Mouse (Mus musculus): ENCODE results near the gene Nsun2. TPM values are rescaled to one million over a fixed set of nuclear protein-coding genes. Genes with fewer than 3 reads are reported as not detected.
"Not testable (repeated sequence)": the region's sequence is repeated elsewhere in the genome, so short reads cannot be mapped to it uniquely, and the experiment has no call there.

Gene Nsun2
- polyA plus RNA-seq, 1 experiment from 2014 or later: 172 TPM

DNA sequence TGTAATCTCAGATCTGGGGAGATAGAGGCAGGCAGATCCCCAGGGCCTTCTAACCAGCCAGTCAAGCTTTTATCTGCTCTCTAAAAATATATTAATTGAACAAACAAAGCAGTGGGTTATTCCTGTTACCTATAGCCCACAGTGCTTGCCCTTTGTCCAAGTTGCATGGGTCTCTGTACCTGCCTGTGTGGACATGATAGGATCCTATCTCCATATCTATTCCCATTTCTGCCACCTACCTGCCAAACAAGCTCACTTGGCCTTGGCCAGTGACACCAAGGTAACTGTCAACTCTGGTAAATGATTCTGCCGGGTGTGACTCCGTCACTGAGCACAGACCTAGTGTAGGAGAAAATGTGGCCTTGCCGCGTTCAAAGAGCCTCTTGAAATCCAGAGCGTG is 57.8 kb downstream of the Nsun2 start:
- Histone ChIP-seq H3K27ac (no peak overlapping the region), H3K36me3 (no peaks in the 10 kb centered on the region), H3K4me1 (no peaks in the 10 kb centered on the region; the same call in 1 of the 2 replicates), H3K27me3 (ENCODE audit: low read depth, poor library complexity, severe bottlenecking) (no peaks in the 10 kb centered on the region), H3K9me3 (replicated peaks) (no peaks in the 10 kb centered on the region), H3K4me3 (no peak overlapping the region)
- WGBS: 94% methylated on average over 5 of the region's 5 CpGs
- DNase-seq (ENCODE audit: low spot score): no peak

DNA sequence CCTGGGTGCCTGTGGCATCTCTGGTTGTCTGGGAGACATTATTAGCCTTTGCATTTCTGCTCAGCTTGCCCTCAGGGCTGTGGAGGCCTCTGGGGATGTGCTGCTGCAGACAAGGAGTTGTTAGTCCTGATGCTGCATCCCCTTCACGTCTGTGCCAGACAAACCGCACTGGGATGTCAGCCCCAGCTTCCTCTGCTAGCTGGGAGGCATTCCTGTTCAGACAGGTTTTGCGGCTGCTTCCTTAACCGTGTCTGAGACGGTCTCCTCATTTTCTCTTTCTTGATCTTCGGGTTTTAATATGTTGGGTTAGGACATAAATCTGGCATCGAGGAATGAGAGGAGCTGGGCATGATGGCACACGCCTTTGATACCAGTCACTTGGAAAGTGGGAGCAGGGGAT is 58.7 kb downstream of the Nsun2 start:
- 80% methylated on average over 8 of the region's 8 CpGs for WGBS
- no peaks in the 10 kb centered on the region for H3K36me3 ChIP-seq
- no peak for DNase-seq (ENCODE audit: low spot score)
- H3K27ac ChIP-seq: no peak overlapping the region
- no peaks in the 10 kb centered on the region for H3K9me3 ChIP-seq (replicated peaks)
- H3K4me1 ChIP-seq: no peaks in the 10 kb centered on the region; the same call in 1 of the 2 replicates
- H3K4me3 ChIP-seq: no peak overlapping the region
- no peaks in the 10 kb centered on the region for H3K27me3 ChIP-seq (ENCODE audit: low read depth, poor library complexity, severe bottlenecking)

DNA sequence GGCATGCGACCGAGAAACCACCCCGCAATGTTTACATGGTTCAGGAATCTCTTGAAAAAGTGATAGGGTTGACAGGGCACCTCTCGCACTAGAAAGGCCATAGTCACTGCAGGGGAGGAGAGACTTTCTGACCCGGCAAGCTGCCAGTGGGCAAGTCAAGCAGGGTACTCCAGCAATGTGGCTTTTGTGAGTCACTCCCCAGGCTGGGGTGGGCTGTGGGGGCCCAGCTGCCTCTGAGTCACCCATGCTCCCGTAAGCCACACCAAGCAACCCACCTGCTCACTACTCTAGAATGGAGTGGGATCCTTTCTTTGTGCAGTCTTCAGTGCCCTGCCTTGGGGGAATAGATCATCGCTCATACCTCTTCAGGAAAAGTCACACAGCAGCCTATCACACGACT is 59.9 kb downstream of the Nsun2 start:
- H3K27me3 ChIP-seq (ENCODE audit: low read depth, poor library complexity, severe bottlenecking): no peaks in the 10 kb centered on the region
- DNase-seq (ENCODE audit: low spot score): no peak
- 90% methylated on average over 8 of the region's 8 CpGs for WGBS
- H3K4me3 ChIP-seq: no peak overlapping the region
- no peaks in the 10 kb centered on the region for H3K9me3 ChIP-seq (replicated peaks)
- H3K36me3 ChIP-seq: no peaks in the 10 kb centered on the region
- no peaks in the 10 kb centered on the region; the same call in 1 of the 2 replicates for H3K4me1 ChIP-seq
- H3K27ac ChIP-seq: no peak overlapping the region

DNA sequence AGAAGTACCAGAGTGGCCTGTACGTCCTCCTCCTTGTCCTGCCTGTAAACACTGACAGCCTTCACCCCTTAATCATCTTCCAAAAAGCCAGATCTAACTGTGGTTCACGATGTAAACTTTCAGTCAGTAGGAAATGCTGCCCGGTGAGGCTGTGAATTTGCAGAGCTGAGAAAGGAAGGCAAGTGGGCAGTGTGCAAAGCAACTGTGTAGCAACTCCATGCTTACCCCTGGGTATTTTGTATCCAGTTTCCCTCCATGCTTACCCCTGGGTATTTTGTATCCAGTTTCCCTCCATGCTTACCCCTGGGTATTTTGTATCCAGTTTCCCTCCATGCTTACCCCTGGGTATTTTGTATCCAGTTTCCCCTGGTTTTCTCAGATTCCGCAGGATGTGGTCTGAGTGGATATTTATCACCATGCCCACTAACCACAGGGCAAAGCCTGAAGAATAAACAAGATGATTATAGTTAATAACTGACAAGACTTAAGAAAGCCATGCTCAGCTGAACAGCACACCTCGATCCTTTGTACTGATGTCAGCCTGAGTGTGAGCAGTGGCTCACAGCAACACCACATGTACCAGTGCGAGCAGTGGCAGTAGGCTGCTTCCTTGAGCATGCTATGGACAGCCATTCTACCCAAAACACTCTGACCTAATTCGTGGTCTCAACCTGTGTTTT is 61.2 kb downstream of the Nsun2 start:
- no peak overlapping the region for H3K27ac ChIP-seq
- no peak overlapping the region for H3K4me3 ChIP-seq
- no peaks in the 10 kb centered on the region; the same call in 1 of the 2 replicates for H3K4me1 ChIP-seq
- H3K9me3 ChIP-seq (replicated peaks): no peaks in the 10 kb centered on the region
- no peak for DNase-seq (ENCODE audit: low spot score)
- H3K36me3 ChIP-seq: no peaks in the 10 kb centered on the region
- no peaks in the 10 kb centered on the region for H3K27me3 ChIP-seq (ENCODE audit: low read depth, poor library complexity, severe bottlenecking)
- 88% methylated on average over 7 of the region's 7 CpGs for WGBS

DNA sequence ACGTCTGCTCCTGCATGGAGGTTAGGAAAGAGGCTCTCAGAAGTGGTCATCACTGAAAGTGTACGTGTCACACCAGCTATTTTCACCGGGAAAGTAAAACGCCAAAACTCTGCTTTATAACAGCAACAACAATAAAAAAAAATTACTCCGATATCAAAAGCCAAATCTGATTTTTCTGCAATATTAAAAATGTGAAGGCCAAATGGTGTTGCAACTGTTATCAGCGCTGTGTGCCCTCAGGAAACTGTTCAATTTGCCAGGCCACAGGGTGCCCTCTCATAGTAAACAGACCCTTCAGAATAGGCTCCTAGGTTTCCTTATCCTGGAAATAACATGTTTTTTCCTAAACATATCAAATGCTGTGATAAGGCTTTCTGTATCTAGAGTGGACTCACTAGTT is 62.4 kb downstream of the Nsun2 start:
- H3K4me3 ChIP-seq: no peak overlapping the region
- 92% methylated on average over 6 of the region's 6 CpGs for WGBS
- H3K4me1 ChIP-seq: no peaks in the 10 kb centered on the region; the same call in 1 of the 2 replicates
- DNase-seq (ENCODE audit: low spot score): no peak
- H3K27me3 ChIP-seq (ENCODE audit: low read depth, poor library complexity, severe bottlenecking): no peaks in the 10 kb centered on the region
- H3K27ac ChIP-seq: no peak overlapping the region
- H3K9me3 ChIP-seq (replicated peaks): no peaks in the 10 kb centered on the region
- H3K36me3 ChIP-seq: no peaks in the 10 kb centered on the region

DNA sequence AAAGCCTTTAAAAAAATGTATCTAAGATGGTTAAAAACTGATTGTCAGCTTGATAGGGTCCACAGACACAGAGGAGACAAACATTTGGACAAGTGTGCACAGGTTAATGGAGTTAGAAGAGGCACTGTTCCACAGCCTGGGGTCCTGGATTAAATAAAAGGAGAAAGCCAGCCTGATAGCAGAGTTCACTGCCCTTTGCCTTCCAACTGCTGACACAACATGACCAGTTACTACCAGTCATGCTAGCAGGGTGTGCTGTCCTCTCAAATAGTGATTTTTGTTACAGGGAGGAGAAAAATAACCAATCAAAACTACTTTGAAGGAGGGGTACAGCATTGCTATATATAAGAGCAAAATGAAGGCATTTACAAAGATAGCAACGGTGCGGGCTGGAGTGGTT is 63.0 kb downstream of the Nsun2 start:
- 99% methylated on average over 2 of the region's 2 CpGs for WGBS
- Histone ChIP-seq H3K4me1 (no peaks in the 10 kb centered on the region; the same call in 1 of the 2 replicates), H3K27ac (no peak overlapping the region), H3K9me3 (replicated peaks) (no peaks in the 10 kb centered on the region), H3K4me3 (no peak overlapping the region), H3K36me3 (no peaks in the 10 kb centered on the region), H3K27me3 (ENCODE audit: low read depth, poor library complexity, severe bottlenecking) (no peaks in the 10 kb centered on the region)
- DNase-seq (ENCODE audit: low spot score): no peak

DNA sequence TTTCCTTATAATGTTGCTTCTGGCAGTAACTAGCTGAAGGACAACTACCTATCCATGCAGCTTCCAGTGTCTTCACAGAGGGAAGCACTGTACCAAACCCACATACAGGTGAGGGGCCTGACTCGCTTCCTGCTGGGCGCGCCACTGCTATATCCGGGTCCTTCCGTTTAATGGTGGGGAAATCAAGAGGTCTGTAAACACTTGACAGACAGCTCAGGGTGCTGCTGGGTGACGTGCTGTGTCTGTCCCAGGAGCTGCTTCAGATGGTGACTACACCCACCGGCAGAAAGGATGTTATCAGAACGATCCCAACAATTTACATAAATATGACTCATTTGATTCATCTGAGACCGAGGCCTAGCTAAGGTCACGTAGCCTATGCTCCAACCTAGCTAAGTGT is 65.3 kb downstream of the Nsun2 start:
- Histone ChIP-seq H3K9me3 (replicated peaks) (no peaks in the 10 kb centered on the region), H3K4me3 (no peak overlapping the region), H3K27ac (no peak overlapping the region), H3K4me1 (no peaks in the 10 kb centered on the region; the same call in 1 of the 2 replicates), H3K36me3 (no peaks in the 10 kb centered on the region), H3K27me3 (ENCODE audit: low read depth, poor library complexity, severe bottlenecking) (no peaks in the 10 kb centered on the region)
- WGBS: 90% methylated on average over 10 of the region's 10 CpGs
- DNase-seq (ENCODE audit: low spot score): no peak

DNA sequence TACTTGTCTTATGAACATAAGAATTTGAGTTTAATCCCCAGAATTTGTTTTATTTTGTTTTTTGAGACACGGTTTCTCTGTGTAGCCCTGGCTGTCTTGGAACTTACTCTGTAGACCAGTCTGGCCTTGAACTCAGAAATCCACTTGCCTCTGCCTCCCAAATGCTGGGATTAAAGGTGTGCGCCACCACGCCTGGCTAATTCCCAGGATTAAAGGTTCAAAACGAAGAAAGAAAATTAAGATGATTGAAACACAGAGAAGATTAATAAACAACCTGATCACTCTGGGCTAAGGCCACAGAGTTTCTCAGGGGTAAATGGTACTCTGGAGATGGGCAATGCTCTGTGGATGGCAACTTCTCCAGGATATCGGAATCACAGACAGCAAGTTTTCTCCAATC is 67.3 kb downstream of the Nsun2 start:
- H3K4me3 ChIP-seq; H3K9me3 ChIP-seq (replicated peaks); DNase-seq (ENCODE audit: low spot score); H3K4me1 ChIP-seq; H3K27ac ChIP-seq; H3K27me3 ChIP-seq (ENCODE audit: low read depth, poor library complexity, severe bottlenecking); H3K36me3 ChIP-seq: not testable (repeated sequence)
- WGBS: 91% methylated on average over 5 of the region's 5 CpGs

DNA sequence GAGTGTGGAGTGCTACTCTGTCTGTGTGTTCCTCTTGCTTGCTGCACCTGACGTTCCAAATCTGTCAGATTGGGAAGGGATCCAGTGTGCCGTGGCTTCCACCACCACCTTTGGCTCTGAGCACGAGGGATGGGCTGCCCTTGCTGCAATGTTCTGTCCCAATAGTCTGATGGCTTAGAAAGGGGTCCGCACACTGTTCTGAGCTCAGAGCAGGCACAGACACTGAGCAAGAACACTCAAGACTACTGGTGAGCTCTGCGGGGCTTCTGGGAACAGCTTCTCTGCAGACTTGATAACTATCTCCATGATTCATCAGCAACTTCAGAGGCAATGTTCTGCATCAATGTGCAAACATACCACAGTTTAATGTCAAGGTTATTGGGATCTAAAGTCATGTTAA is 67.8 kb downstream of the Nsun2 start:
- no peak overlapping the region for H3K27ac ChIP-seq
- WGBS: 90% methylated on average over 5 of the region's 5 CpGs
- H3K4me1 ChIP-seq: no peaks in the 10 kb centered on the region
- no peak for DNase-seq (ENCODE audit: low spot score)
- H3K27me3 ChIP-seq (ENCODE audit: low read depth, poor library complexity, severe bottlenecking): no peaks in the 10 kb centered on the region
- no peaks in the 10 kb centered on the region for H3K9me3 ChIP-seq (replicated peaks)
- H3K4me3 ChIP-seq: no peak overlapping the region
- H3K36me3 ChIP-seq: no peaks in the 10 kb centered on the region

DNA sequence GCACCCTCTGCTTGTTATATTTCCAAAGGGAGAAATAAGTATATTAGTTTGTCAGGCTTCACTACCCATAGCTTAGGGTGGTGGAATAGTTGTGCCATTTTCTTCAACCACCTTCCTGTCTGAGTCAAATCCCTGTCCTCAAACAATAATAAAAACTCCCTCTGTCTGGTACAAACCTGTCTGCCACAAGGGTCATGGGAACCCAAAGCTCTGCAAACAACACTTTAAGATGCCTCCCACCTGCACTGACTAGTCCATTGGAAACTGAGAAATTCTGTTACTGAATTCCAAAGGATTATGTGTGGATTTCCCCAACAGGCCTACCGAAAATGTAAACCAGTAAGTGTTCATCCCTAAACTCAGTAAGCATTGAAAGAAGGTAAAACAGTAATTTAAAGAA is 71.1 kb downstream of the Nsun2 start:
- Histone ChIP-seq H3K36me3 (no peaks in the 10 kb centered on the region), H3K4me1 (no peaks in the 10 kb centered on the region), H3K4me3 (no peak overlapping the region), H3K27ac (no peak overlapping the region), H3K27me3 (ENCODE audit: low read depth, poor library complexity, severe bottlenecking) (peaks cover 9% of the 10 kb centered on the region), H3K9me3 (replicated peaks) (no peaks in the 10 kb centered on the region)
- WGBS: 84% methylated on average over 1 of the region's 1 CpGs
- DNase-seq (ENCODE audit: low spot score): no peak

DNA sequence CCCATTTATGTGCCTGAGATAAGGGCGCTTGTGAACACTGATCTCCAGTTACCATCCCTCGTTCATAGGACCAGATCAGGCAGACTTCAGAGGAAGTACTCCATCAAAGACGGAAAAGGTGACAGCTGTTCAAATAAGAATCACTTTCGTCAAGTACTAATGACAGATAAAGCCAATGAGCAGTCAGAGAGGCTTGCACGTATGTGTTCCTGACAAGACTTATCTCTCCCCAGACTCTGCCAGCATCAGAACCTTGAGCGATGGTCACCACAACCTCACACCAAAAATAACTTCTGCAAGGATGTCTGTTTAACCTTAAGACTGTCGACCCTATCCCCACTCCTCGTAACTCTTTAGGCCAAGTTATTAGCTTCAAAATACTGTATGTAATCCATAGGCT is 75.2 kb downstream of the Nsun2 start:
- Histone ChIP-seq H3K4me1 (peaks cover 16% of the 10 kb centered on the region), H3K27me3 (ENCODE audit: low read depth, poor library complexity, severe bottlenecking) (peaks cover 14% of the 10 kb centered on the region), H3K36me3 (peaks cover 8% of the 10 kb centered on the region), H3K9me3 (replicated peaks) (no peaks in the 10 kb centered on the region), H3K27ac (no peak overlapping the region), H3K4me3 (no peak overlapping the region)
- 83% methylated on average over 8 of the region's 8 CpGs for WGBS
- no peak for DNase-seq (ENCODE audit: low spot score)

DNA sequence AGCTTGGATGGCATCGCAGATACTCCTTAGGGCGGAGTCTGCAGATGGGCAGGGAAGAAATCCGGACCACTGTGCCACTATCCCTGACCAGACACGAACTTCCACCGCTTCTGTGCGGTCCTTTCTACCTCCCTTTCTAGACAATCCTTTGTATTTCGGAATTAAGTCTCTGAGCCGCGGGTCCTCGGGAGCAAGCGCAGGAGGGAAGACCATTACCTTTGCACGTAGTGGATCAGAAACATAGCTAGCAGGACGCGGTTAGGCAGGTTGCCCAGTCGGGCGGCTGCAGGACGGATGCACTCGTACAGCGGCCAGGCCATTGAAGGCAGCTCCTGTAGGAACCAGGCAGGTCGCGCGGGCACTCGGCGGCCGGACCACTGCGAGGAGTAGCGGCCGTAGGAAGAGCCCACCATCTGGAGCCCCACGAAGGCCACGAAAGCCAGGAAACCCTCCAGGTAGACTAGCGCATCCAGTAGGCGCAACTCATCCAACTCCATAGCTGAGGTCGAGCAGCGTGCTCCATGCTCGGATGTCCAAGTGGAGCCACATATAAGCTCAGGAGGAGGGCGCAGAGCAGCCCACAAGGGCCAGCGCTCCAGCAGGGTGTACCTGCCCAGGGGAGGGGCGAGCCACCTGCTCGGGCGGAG is 77.3 kb downstream of the Nsun2 start:
- H3K27me3 ChIP-seq (ENCODE audit: low read depth, poor library complexity, severe bottlenecking): peaks cover 14% of the 10 kb centered on the region
- H3K4me1 ChIP-seq: peaks cover 16% of the 10 kb centered on the region
- under 1% methylated on average over 40 of the region's 40 CpGs for WGBS
- no peak for DNase-seq (ENCODE audit: low spot score)
- H3K27ac ChIP-seq: peak overlapping the region; percentile 91
- peak overlapping the region; percentile 92 for H3K4me3 ChIP-seq
- H3K36me3 ChIP-seq: peaks cover 28% of the 10 kb centered on the region
- no peaks in the 10 kb centered on the region for H3K9me3 ChIP-seq (replicated peaks)

DNA sequence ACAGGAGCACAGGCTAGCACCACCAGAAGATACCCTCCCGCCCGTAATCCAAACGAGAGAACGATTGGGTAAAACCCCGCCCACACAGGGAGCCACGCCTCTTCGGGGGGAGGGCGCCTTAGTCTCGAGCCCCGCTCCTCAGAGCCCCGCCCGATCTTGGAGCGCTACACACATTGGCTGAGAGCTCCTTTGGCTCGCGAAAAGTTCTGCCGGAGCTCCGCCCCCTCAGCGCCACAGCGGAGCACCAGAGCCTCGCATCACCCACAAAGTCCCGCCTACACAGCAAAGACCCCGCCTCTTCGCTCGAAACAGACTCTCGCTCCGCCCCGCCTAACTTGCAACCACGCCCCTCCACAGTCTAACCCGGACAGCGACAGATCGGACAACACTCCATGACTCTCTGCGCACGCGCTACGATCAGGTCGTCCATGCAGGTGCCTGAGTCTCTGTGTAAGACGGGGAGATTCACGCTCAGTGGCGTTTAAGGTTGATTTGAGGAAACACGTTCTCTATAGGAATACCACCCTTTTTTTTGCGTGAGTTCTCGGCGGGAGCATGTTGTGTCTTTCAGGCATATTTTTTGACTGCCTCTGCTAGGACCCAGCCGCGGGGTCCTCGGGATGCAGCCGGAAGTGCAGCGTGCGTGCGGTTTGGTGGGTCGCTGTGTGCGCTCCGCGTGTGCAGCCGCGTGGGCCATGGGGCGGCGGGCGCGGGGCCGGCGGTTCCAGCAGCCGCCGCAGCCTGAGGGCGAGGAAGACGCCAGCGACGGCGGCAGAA is 78.0 kb downstream of the Nsun2 start, which contains the start of gene Srd5a1:
Gene Srd5a1, minus strand, starts transcription at position 45 of the 777 bp plus-strand sequence.
- Histone ChIP-seq H3K27ac (peak within 1 kb of the TSS; percentile 91), H3K9me3 (replicated peaks) (no peaks in the 10 kb centered on the region), H3K27me3 (ENCODE audit: low read depth, poor library complexity, severe bottlenecking) (peaks cover 14% of the 10 kb centered on the region), H3K4me3 (peak within 1 kb of the TSS; percentile 92), H3K36me3 (peaks cover 35% of the 10 kb centered on the region), H3K4me1 (peaks cover 16% of the 10 kb centered on the region)
- WGBS: under 1% methylated on average over 67 of the region's 69 CpGs
- peak; percentile 96 for DNase-seq (ENCODE audit: low spot score)

Data from limb, embryonic 10.5 days (tissue).